Mouse (Mus musculus): Measurements from ENCODE around the gene Lrmp. TPM values are rescaled to one million over a fixed set of nuclear protein-coding genes. Genes with fewer than 3 reads are reported as not detected.

The Lrmp gene
- polyA plus RNA-seq, 1 experiment = 193 TPM

DNA sequence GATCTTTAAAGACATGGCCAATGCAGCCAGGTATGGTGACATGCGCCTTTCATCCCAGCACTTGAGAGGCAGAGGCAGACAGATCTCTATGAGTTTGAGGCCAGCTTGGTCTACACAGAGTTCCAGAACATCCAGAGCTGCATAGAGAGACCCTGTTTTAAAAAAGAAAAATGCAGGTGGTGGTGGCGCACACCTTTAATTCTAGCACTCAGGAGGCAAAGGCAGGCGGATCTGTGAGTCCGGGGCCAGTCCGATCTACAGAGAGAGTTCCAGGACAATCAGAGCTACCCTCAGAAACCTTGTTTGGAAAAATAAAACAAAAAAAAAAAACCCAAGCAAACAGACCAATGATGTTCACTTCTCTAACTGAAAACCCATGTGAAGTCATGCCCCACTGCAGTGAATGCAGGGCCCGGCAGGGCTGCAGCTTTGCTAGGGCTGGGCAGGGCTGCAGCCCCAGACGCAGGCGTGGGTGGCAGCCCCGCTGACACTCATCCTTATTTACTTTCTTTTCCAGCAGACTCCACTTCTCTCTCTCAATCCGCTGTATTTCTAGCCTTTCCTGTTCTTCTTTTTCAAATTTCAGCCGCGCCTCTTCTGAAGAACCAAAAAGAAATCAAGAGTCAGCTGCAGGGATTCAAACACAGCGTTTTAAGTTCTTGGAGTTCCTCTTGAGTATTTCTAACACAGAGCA, 87.1 kb downstream of the Lrmp start:
- H3K4me1 ChIP-seq (ENCODE audit: control insufficient read depth, insufficient read depth, low read length) = no peaks in the 10 kb centered on the region
- TF ChIP-seq CTCF (IDR thresholded peaks at IDR 0.05; ENCODE audit: control insufficient read depth, insufficient read depth, low read length) (no peak), POLR2A (IDR thresholded peaks at IDR 0.05; ENCODE audit: borderline replicate concordance, control insufficient read depth, low read depth, low read length) (no peak)
- WGBS = 72% methylated on average over 13 of the region's 13 CpGs

DNA sequence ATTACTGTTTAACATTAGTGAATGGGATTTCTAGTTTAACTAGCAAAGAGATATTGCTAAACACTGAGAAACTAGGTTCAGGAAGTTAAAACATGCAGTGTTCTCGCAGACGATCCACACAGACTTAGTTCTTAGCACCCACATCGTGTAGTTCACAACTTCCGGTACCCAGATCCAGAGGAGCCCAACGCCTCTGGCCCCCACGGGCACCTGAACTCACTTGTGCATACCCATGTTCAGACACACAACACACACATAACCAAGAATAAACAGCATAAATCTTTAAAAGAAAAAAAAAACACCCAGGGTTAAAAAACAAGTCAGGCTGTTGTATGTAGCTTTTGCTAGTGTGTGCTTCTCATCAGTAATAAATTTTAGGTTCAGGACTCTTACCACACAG, 89.0 kb downstream of the Lrmp start:
- no peak overlapping the region for H3K27ac ChIP-seq (ENCODE audit: control insufficient read depth, insufficient read depth, low read depth, low read length, poor library complexity)
- TF ChIP-seq CTCF (IDR thresholded peaks at IDR 0.05; ENCODE audit: control insufficient read depth, insufficient read depth, low read length) (no peak), POLR2A (IDR thresholded peaks at IDR 0.05; ENCODE audit: borderline replicate concordance, control insufficient read depth, low read depth, low read length) (no peak)
- H3K4me3 ChIP-seq (replicated peaks; ENCODE audit: control insufficient read depth, low read depth, low read length) = no peak overlapping the region
- H3K4me1 ChIP-seq (ENCODE audit: control insufficient read depth, insufficient read depth, low read length) = no peaks in the 10 kb centered on the region
- 62% methylated on average over 6 of the region's 6 CpGs for WGBS

More for the DNA sequence above, 87.1 kb downstream of the Lrmp start:
- Histone ChIP-seq H3K4me3 (replicated peaks; ENCODE audit: control insufficient read depth, low read depth, low read length) (no peak overlapping the region), H3K27ac (ENCODE audit: control insufficient read depth, insufficient read depth, low read depth, low read length, poor library complexity) (no peak overlapping the region)

- TF ChIP-seq POLR2A (IDR thresholded peaks at IDR 0.05; ENCODE audit: borderline replicate concordance, control insufficient read depth, low read depth, low read length) (no peak), CTCF (IDR thresholded peaks at IDR 0.05; ENCODE audit: control insufficient read depth, insufficient read depth, low read length) (no peak)
- H3K4me3 ChIP-seq (replicated peaks; ENCODE audit: control insufficient read depth, low read depth, low read length) = no peak overlapping the region
Measured at GRCm38 (mm10) chr6:145205142-145205541, 89.7 kb downstream of the Lrmp start.

GRCm38 (mm10) chr6:145210056-145210680, 94.7 kb downstream of the Lrmp start:
- no peaks in the 10 kb centered on the region; the same call in 1 of the 2 replicates for H3K4me1 ChIP-seq (ENCODE audit: control insufficient read depth, insufficient read depth, low read length)
- no peak overlapping the region for H3K27ac ChIP-seq (ENCODE audit: control insufficient read depth, insufficient read depth, low read depth, low read length, poor library complexity)
- WGBS = 32% methylated on average over 8 of the region's 8 CpGs
- peak overlapping the region; percentile 75 for H3K4me3 ChIP-seq (replicated peaks; ENCODE audit: control insufficient read depth, low read depth, low read length)
- TF ChIP-seq CTCF (IDR thresholded peaks at IDR 0.05; ENCODE audit: control insufficient read depth, insufficient read depth, low read length) = no peak
- TF ChIP-seq POLR2A (IDR thresholded peaks at IDR 0.05; ENCODE audit: borderline replicate concordance, control insufficient read depth, low read depth, low read length) = no peak

More at GRCm38 (mm10) chr6:145205142-145205541, 89.7 kb downstream of the Lrmp start:
- WGBS = 84% methylated on average over 10 of the region's 10 CpGs
- Histone ChIP-seq H3K4me1 (ENCODE audit: control insufficient read depth, insufficient read depth, low read length) (no peaks in the 10 kb centered on the region), H3K27ac (ENCODE audit: control insufficient read depth, insufficient read depth, low read depth, low read length, poor library complexity) (no peak overlapping the region)

- H3K4me1 ChIP-seq (ENCODE audit: control insufficient read depth, insufficient read depth, low read length) = no peaks in the 10 kb centered on the region; the same call in 1 of the 2 replicates
- H3K27ac ChIP-seq (ENCODE audit: control insufficient read depth, insufficient read depth, low read depth, low read length, poor library complexity) = peak within 1 kb of the TSS; percentile 77
- TF ChIP-seq POLR2A (IDR thresholded peaks at IDR 0.05; ENCODE audit: borderline replicate concordance, control insufficient read depth, low read depth, low read length) (peak; percentile 91), CTCF (IDR thresholded peaks at IDR 0.05; ENCODE audit: control insufficient read depth, insufficient read depth, low read length) (peak; percentile 12; the same call in 1 of the 2 replicates)
- WGBS = under 1% methylated on average over 36 of the region's 36 CpGs
- H3K4me3 ChIP-seq (replicated peaks; ENCODE audit: control insufficient read depth, low read depth, low read length) = peak within 1 kb of the TSS; percentile 84
Measured at GRCm38 (mm10) chr6:145210816-145211338, 95.4 kb downstream of the Lrmp start, which contains the start of the genes Casc1 and Etfrf1. Gene Casc1 (minus strand): TSS chr6:145211005. Gene Etfrf1 (plus strand): TSS chr6:145211134.

GRCm38 (mm10) chr6:145211376-145212305, 96.2 kb downstream of the Lrmp start:
- peak overlapping the region; percentile 77 for H3K27ac ChIP-seq (ENCODE audit: control insufficient read depth, insufficient read depth, low read depth, low read length, poor library complexity)
- H3K4me1 ChIP-seq (ENCODE audit: control insufficient read depth, insufficient read depth, low read length) = no peaks in the 10 kb centered on the region; the same call in 1 of the 2 replicates
- no peak for TF ChIP-seq POLR2A (IDR thresholded peaks at IDR 0.05; ENCODE audit: borderline replicate concordance, control insufficient read depth, low read depth, low read length)
- no peak for TF ChIP-seq CTCF (IDR thresholded peaks at IDR 0.05; ENCODE audit: control insufficient read depth, insufficient read depth, low read length)
- WGBS = 1% methylated on average over 21 of the region's 21 CpGs
- H3K4me3 ChIP-seq (replicated peaks; ENCODE audit: control insufficient read depth, low read depth, low read length) = peak overlapping the region; percentile 84

DNA sequence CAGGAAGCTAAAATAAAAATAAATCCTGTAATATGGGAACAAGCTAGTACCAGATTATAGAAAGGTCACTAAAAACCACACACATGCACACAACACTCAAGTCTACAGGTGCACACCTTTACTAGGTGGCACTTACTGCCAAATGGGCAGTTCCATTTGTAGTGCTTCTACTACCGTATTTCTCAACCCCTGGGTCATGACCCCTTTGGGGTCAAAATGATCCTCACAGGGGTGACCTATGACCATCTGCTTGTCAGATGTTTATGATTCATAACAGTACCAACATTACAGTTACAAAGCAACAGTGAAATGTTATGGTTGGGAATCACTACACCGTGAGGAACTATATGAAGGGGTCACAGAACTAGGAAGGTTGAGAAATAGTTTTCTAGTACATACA, 98.5 kb downstream of the Lrmp start:
- no peak for TF ChIP-seq POLR2A (IDR thresholded peaks at IDR 0.05; ENCODE audit: borderline replicate concordance, control insufficient read depth, low read depth, low read length)
- no peak for TF ChIP-seq CTCF (IDR thresholded peaks at IDR 0.05; ENCODE audit: control insufficient read depth, insufficient read depth, low read length)
- Histone ChIP-seq H3K27ac (ENCODE audit: control insufficient read depth, insufficient read depth, low read depth, low read length, poor library complexity) (no peak overlapping the region), H3K4me1 (ENCODE audit: control insufficient read depth, insufficient read depth, low read length) (no peaks in the 10 kb centered on the region; the same call in 1 of the 2 replicates), H3K4me3 (replicated peaks; ENCODE audit: control insufficient read depth, low read depth, low read length) (no peak overlapping the region)
- 89% methylated on average over 2 of the region's 2 CpGs for WGBS

Data from bone marrow, adult 2 months (tissue).